In genomic region chr17:86785612-86786011, GRCm38 (mm10) we compare ENCODE assay signal across 11 mouse cellular contexts. TPM values are rescaled to one million over a fixed set of nuclear protein-coding genes. Genes with fewer than 3 reads are reported as not detected.
DNase-seq lines count a peak whose midpoint lies in the region; ATAC-seq and TF ChIP-seq lines count a peak whose summit lies in the region.
"Had no signal": no experiment of that assay in that cellular context is flagged by ENCODE, and none has a peak within 500 bp of the region (broad histone marks: within the 10 kb centered on the region; RNA-seq: fewer than 3 reads in every experiment).

No protein-coding gene starts in this region.

- TF ChIP-seq CTCF in heart, adult 2 months (IDR thresholded peaks at IDR 0.05), result no peak
- no peak for TF ChIP-seq CTCF in left cerebral cortex, adult 2 months (IDR thresholded peaks at IDR 0.05)

- WGBS in heart, adult 2 months, result 25% methylated on average over 7 of the region's 7 CpGs
- WGBS in embryonic facial prominence, embryonic 13.5 days, result 47% methylated on average over 7 of the region's 7 CpGs

- peaks cover 56% of the 10 kb centered on the region for H3K36me3 ChIP-seq in heart, adult 2 months (ENCODE audit: control insufficient read depth, insufficient read depth, low read length)
- H3K36me3 ChIP-seq in embryonic facial prominence, embryonic 13.5 days, result no peaks in the 10 kb centered on the region
- H3K36me3 ChIP-seq: heart, embryonic 13.5 days had no signal

- peak overlapping the region; percentile 7; the same call in 1 of the 2 replicates for H3K9ac ChIP-seq in heart, adult 2 months (ENCODE audit: low read depth, low read length)
- 0 out of 2 replicates have a peak overlapping the region, but pooled peaks have one; percentile 47 for H3K9ac ChIP-seq in embryonic facial prominence, embryonic 13.5 days
- H3K9ac ChIP-seq: heart, embryonic 13.5 days had no signal

- DNase-seq in heart, adult 2 months, result peak in 1 of 2 experiments; percentile 36
- no peak for DNase-seq in heart, adult 8-10 months (ENCODE audit: low spot score)
- no peak for DNase-seq in left cerebral cortex, adult 2 months (ENCODE audit: extremely low spot score in 1 of 2, low spot score in 2 of 2)
- DNase-seq in left cerebral cortex, adult 11 months (ENCODE audit: low spot score), result no peak
- DNase-seq in right cerebral cortex, adult 18-20 months, result peak; percentile 31
- no peak for DNase-seq in cerebellum, adult 11-12 months
- no peak for DNase-seq in thymus, adult 18-20 months
- DNase-seq: adrenal gland, postnatal 25 days; cerebellum, postnatal 10 days had no signal

- TF ChIP-seq EP300 in heart, adult 2 months (IDR thresholded peaks at IDR 0.05; ENCODE audit: insufficient read depth, low read depth, low read length), result no peak

- no peak for ATAC-seq in embryonic facial prominence, embryonic 13.5 days (ENCODE audit: insufficient number of reproducible peaks, insufficient read depth, low FRiP score, low TSS enrichment, low read depth)

- peak overlapping the region; percentile 11; the same call in 1 of the 2 replicates for H3K4me3 ChIP-seq in heart, adult 2 months
- no peak overlapping the region for H3K4me3 ChIP-seq in left cerebral cortex, adult 2 months
- H3K4me3 ChIP-seq in embryonic facial prominence, embryonic 13.5 days, result no peak overlapping the region
- H3K4me3 ChIP-seq: heart, embryonic 13.5 days had no signal

- no peaks in the 10 kb centered on the region for H3K9me3 ChIP-seq in embryonic facial prominence, embryonic 13.5 days
- H3K9me3 ChIP-seq: heart, embryonic 13.5 days had no signal

- no peaks in the 10 kb centered on the region for H3K27me3 ChIP-seq in heart, adult 2 months (ENCODE audit: control insufficient read depth, insufficient read depth, low read length)
- H3K27me3 ChIP-seq in embryonic facial prominence, embryonic 13.5 days, result no peaks in the 10 kb centered on the region

- no peak for TF ChIP-seq POLR2A in heart, adult 2 months (IDR thresholded peaks at IDR 0.05; ENCODE audit: insufficient read depth, low read depth, low read length)

- peaks cover 66% of the 10 kb centered on the region for H3K4me1 ChIP-seq in heart, adult 2 months (ENCODE audit: control insufficient read depth, insufficient read depth, low read length)
- H3K4me1 ChIP-seq in embryonic facial prominence, embryonic 13.5 days, result peaks cover 34% of the 10 kb centered on the region

- peak overlapping the region; percentile 70 for H3K27ac ChIP-seq in heart, adult 2 months
- H3K27ac ChIP-seq in left cerebral cortex, adult 2 months, result peak overlapping the region; percentile 66
- peak overlapping the region; percentile 64 for H3K27ac ChIP-seq in embryonic facial prominence, embryonic 13.5 days
- H3K27ac ChIP-seq: heart, embryonic 13.5 days had no signal

- H3K79me2 ChIP-seq in heart, adult 2 months (replicated peaks; ENCODE audit: control insufficient read depth, insufficient read depth, low read length), result peaks cover 7% of the 10 kb centered on the region

- peak overlapping the region; percentile 27 for H3K4me2 ChIP-seq in embryonic facial prominence, embryonic 13.5 days
- H3K4me2 ChIP-seq: heart, embryonic 13.5 days had no signal

- intact Hi-C loops in heart, adult 2 months (cut with DNase I), result loop anchor here (1.0 kb wide), 1 partner anchor 13 kb away; no protein-coding TSS in a partner anchor
- intact Hi-C loops in left cerebral cortex, adult 2 months (cut with DNase I), result no loop called here

RNA-seq across cellular contexts. Expression of gene Epas1, which starts 32.1 kb away (rescaled TPM):
- total RNA-seq in heart, adult 2 months (2021), result 100 to 1,000 TPM; 244 to 277 TPM
- polyA plus RNA-seq in heart, adult 2 months (2012; rRNA removed), result 115 and 119 TPM in 2 replicates
- 100 to 1,000 TPM; 241 to 287 (median 262) TPM for total RNA-seq in heart, adult 8-10 months (2022)
- 10 to 100 TPM; 93.6 to 97.0 TPM for total RNA-seq in left cerebral cortex, adult 2 months (2021)
- 3.0 and 3.9 TPM in 2 replicates for polyA plus RNA-seq in embryonic facial prominence, embryonic 13.5 days (2015; fragmentation: Nextera tagmentation; extraction: Ambion mirVana)
